In genomic region chr4:53512131-53512916, GRCm38 (mm10) we compare ENCODE assay signal across 7 mouse cellular contexts.
DNase-seq lines count a peak whose midpoint lies in the region; ATAC-seq lines count a peak whose summit lies in the region.

No protein-coding gene starts in this region.

- ATAC-seq in megakaryocyte progenitor cell, adult 5-6 weeks (replicated peaks; ENCODE audit: poor library complexity), result peak; percentile 85

- peak; percentile 26 for DNase-seq in thymus, postnatal 0 days (ENCODE audit: low spot score)
- DNase-seq in thymus, postnatal 36 days, result no peak
- DNase-seq in cerebellum, postnatal 36 days, result peak; percentile 78 to 79
- peak; percentile 29 for DNase-seq in heart, postnatal 10 days
- DNase-seq in layer of hippocampus, adult 9-10 months (ENCODE audit: low spot score), result peak; percentile 75
- DNase-seq in urinary bladder, adult 2 months (ENCODE audit: low spot score), result no peak

- intact Hi-C loops in heart, postnatal 10 days (cut with DNase I), result no loop called here

Comparison
In these comparisons a context has a peak if more than half of its experiments do, and no peak if none do; other contexts are left out.
1. DNase-seq: peak in thymus, postnatal 0 days (single experiment), cerebellum, postnatal 36 days (2 of 2), heart, postnatal 10 days (2 of 2) and layer of hippocampus, adult 9-10 months (single experiment); none in thymus, postnatal 36 days (0 of 2) and urinary bladder, adult 2 months (single experiment).